Mouse (Mus musculus) 416B (cell line): ENCODE results near the gene Fam135a.

Experiments
- DNase-seq: peaks from one replicate; pipeline ENCODE4 v3.0.0; 2011; ENCODE audit warnings: low read depth

Fam135a gene

GRCm38 (mm10) chr1:24099926-24100869 lies at the start of gene Fam135a:
Gene Fam135a, minus strand, starts transcription at chr1:24100341.
- DNase-seq: no peak

DNA sequence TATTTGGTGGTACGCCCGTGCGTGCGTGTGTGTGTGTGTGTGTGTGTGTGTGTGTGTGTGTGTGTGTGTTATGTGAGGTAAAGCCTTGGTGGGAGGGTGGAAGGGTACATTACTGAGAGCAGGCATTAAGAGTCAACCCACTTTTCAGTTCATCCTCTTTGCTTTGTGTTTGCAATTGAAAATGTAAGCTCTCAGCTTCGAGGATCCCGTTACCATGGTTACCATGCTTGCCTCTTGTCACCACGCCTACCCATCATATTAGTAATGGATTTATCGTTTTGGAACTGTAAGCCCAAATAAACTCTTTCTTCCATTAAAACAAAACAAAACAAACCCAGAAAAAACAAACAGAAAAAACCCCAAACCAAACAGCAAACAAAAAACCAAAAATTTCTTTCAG lies 43.4 kb upstream of the Fam135a start:
- no peak for DNase-seq

GRCm38 (mm10) chr1:24140555-24140954 lies 40.4 kb upstream of the Fam135a start:
- no peak for DNase-seq

- DNase-seq: peak; percentile 58
Measured at GRCm38 (mm10) chr1:24137133-24137532, 37.0 kb upstream of the Fam135a start.

DNA sequence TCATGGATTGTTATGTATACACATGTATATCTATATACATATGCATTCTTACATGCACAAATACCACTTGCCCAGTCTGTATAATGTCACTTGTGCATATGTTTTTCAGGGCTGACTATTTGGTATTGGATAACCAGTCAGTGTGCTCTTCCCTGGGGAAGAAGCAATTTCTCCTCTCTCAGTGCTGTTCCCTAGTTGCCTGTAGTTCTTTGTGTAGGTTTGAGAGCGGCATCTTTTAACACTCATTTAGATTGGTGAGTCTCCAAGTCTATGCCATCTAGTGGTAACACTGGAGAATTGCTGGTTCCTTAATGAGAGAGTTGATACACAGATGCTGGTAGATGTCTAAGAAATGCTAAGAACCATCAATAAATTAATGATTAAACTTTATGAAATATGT lies 34.7 kb upstream of the Fam135a start:
- DNase-seq: peak; percentile 51

- no peak for DNase-seq
Measured at GRCm38 (mm10) chr1:24133853-24134252, 33.7 kb upstream of the Fam135a start.

- no peak for DNase-seq
Measured at GRCm38 (mm10) chr1:24127866-24128265, 27.7 kb upstream of the Fam135a start.

- no peak for DNase-seq
Measured at GRCm38 (mm10) chr1:24124610-24125009, 24.5 kb upstream of the Fam135a start.

GRCm38 (mm10) chr1:24122582-24122981 lies 22.4 kb upstream of the Fam135a start:
- no peak for DNase-seq

- DNase-seq: no peak
Measured at GRCm38 (mm10) chr1:24107971-24108773, 8.0 kb upstream of the Fam135a start.

DNA sequence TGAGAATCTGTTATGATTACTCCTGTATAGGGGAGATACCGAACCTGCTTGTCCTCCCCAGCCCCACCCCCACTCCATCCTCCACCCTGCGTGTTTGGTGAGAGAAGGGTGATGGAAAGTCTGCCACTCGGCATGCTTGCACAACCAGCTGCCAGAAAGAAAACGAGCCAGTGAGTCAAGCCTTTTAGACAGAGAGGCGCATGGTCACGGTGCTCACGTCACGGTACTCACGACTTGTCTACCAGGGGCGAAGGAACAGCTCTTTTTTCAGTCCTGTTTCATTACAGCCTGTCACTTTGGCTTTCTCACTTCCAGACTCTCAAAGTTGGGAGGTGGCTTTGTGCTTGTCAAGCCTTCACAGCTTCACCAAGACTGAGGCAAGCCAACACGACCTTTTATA lies 7.2 kb upstream of the Fam135a start:
- no peak for DNase-seq

GRCm38 (mm10) chr1:24102579-24103149 lies 2.5 kb upstream of the Fam135a start:
- DNase-seq: no peak

- no peak for DNase-seq
Measured at GRCm38 (mm10) chr1:24100870-24101358, 773 bp upstream of the Fam135a start.

DNA sequence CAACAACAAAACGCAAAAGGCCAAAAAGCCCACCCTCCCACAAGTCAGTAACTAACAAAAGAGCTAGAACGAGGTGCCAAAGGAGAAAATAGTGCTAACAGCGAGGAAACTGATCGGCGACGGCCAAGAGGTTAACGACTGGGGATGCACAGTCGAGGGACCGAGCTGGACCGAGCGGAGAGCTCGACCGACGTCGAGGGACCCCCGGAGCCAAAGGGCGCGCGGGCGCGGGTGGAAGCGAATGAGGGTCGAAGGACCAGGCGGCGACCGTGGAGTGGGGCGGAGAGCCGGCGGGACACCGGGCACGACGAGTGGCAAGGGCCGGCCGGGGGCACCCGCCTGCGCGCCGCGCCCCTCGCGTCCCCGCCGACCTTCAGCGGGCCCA lies 608 bp downstream of the Fam135a start:
- no peak for DNase-seq

- DNase-seq: no peak
Measured at GRCm38 (mm10) chr1:24097541-24097940, 2.6 kb downstream of the Fam135a start.

- no peak for DNase-seq
Measured at GRCm38 (mm10) chr1:24092414-24092813, 7.7 kb downstream of the Fam135a start.

GRCm38 (mm10) chr1:24090603-24091002 lies 9.5 kb downstream of the Fam135a start:
- DNase-seq: no peak

DNA sequence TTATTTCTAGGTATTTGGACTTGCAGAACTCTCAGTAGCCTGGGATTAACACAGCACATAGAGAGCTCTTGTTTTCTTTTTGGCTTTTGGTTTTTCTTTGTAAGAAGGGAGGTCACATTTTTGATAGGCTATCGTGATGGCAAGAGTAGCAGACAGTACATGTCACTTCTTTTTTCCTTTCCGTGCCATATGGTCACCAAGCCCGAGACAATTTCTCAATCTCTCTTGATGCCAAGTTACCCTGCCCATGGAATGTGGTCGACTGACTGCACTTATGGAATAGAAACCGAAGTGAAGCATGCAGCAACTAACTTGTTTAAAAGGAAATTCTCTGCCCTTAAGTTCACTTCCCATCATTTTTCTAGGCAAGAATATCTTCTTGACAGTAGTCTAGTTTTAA lies 10.0 kb downstream of the Fam135a start:
- no peak for DNase-seq

GRCm38 (mm10) chr1:24086176-24086575 lies 14.0 kb downstream of the Fam135a start:
- DNase-seq: no peak

DNA sequence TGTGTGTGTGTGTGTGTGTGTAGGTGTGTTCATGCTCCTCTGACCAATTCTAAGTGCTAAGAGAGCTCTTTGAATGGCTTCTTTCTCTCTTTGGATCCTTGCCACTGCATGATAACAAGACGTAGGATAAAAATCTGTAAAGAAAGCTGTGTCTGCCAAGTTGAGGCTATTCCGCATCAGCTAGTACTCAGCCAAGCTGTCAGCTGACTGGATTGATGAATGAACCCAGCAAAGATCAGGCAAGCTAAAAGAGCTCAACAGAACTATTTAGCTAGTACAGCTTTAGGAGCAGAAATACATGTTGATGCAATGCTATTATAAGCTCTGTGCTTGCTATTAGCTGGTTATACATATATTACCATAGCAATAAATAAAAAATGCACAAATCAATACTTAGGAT lies 25.7 kb downstream of the Fam135a start:
- DNase-seq: no peak

- no peak for DNase-seq
Measured at GRCm38 (mm10) chr1:24073386-24074248, 26.5 kb downstream of the Fam135a start.

- DNase-seq: no peak
Measured at GRCm38 (mm10) chr1:24068830-24069229, 31.3 kb downstream of the Fam135a start.
